Mouse (Mus musculus) layer of hippocampus, adult 18-20 months (tissue): Measurements from ENCODE around the gene Gm5796. TPM values are rescaled to one million over a fixed set of nuclear protein-coding genes. Genes with fewer than 3 reads are reported as not detected.
"Not testable (repeated sequence)": the region's sequence is repeated elsewhere in the genome, so short reads cannot be mapped to it uniquely, and the experiment has no call there.

ENCODE experiments used
- DNase-seq, 2 experiments: peaks; one replicate each; pipeline ENCODE4 v3.0.0; 2022; ENCODE audit warnings: low spot score in 2 of 2
- long read RNA-seq: library from polyadenylated mRNA; stranded (forward); transcript quantifications from one replicate; pipeline ENCODE4 v2.0.0, GENCODE M21; 2021
- total RNA-seq, 2 experiments: library from RNA; stranded (reverse); gene quantifications; 2 replicates each; pipeline ENCODE4 v1.2.3; 2021

The Gm5796 gene
- total RNA-seq = 1 to 10 TPM; 4.7 to 5.5 TPM
- long read RNA-seq, partial matches to known transcripts = 0 of 2 reads
- long read RNA-seq, other reads (novel, unspliced or antisense) = 2 of 2 reads

- not testable (repeated sequence) for DNase-seq
Observed at GRCm38 (mm10) chr14:4023641-4024040, at the start of gene Gm5796. Gm5796 (plus strand) TSS chr14:4023941.

- DNase-seq = not testable (repeated sequence)
Observed at GRCm38 (mm10) chr14:3998094-3998493, 25.6 kb upstream of the Gm5796 start, which contains the start of gene Gm3099. Gm3099 (plus strand) TSS chr14:3998394.

GRCm38 (mm10) chr14:4083820-4084219 is 60.1 kb downstream of the Gm5796 start, which contains the start of gene Gm3115:
Gm3115 (plus strand) TSS chr14:4084120.
- DNase-seq = not testable (repeated sequence)

Other genes starting within 250 kb of the Gm5796 start
- under 1 TPM; 0.32 to 0.86 TPM for gene Gm3002, start 213.9 kb upstream of the Gm5796 start, total RNA-seq
- not detected for gene Gm3033, start 177.7 kb upstream of the Gm5796 start, total RNA-seq
- under 1 TPM in 1 of 2 experiments, not detected in 1; 0.18 TPM for gene Gm2916, start 139.8 kb upstream of the Gm5796 start, total RNA-seq
- gene Gm3029, start 92.2 kb upstream of the Gm5796 start, total RNA-seq = not detected
- under 1 TPM in 1 of 2 experiments, not detected in 1; 0.36 TPM for gene Gm3095, start 60.4 kb upstream of the Gm5796 start, total RNA-seq
- not detected for gene Gm3099, start 25.5 kb upstream of the Gm5796 start, total RNA-seq
- under 1 TPM; 0.18 to 0.22 TPM for gene Gm3115, start 60.2 kb downstream of the Gm5796 start, total RNA-seq
- 1 to 10 TPM; 6.6 to 8.6 TPM for gene Gm8108, start 86.6 kb downstream of the Gm5796 start, total RNA-seq
- not detected for gene Gm3127, start 141.1 kb downstream of the Gm5796 start, total RNA-seq
- gene Gm2974, start 158.6 kb downstream of the Gm5796 start, total RNA-seq = 1 to 10 TPM in 1 of 2 experiments, under 1 TPM in 1; 0.25 to 1.8 TPM
- gene Gm3138, start 225.7 kb downstream of the Gm5796 start, total RNA-seq = not detected